Mouse (Mus musculus) fibroblast of lung, adult 2 months (primary cell): ENCODE data around the gene Otx2.

ENCODE experiments used
- DNase-seq: peaks from one replicate; pipeline ENCODE4 v3.0.0-alpha.2; 2011; ENCODE audit warnings: low read depth

Gene Otx2

DNA sequence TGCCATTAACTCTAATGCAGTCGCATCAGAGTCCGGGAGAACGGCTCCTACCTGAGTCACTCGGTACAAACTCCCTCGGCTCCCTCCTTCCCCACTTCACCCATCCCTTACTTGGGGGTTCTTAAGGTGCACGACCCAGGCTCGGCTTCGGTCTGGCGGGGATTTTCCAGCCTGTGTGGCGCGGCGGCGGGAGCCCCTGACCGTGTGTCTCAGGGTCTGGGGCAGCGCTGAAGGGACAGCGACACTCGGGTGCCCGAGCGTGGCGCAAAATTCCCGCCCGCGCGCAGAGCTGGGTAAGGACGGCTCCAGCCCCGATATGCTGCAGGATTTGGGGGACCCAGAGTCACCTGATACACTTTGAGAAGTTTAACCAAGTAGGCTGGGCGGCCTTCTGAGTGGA lies at the start of gene Otx2:
Gene Otx2, minus strand, starts transcription at position 279 of the 400 bp plus-strand sequence.
- no peak for DNase-seq

DNA sequence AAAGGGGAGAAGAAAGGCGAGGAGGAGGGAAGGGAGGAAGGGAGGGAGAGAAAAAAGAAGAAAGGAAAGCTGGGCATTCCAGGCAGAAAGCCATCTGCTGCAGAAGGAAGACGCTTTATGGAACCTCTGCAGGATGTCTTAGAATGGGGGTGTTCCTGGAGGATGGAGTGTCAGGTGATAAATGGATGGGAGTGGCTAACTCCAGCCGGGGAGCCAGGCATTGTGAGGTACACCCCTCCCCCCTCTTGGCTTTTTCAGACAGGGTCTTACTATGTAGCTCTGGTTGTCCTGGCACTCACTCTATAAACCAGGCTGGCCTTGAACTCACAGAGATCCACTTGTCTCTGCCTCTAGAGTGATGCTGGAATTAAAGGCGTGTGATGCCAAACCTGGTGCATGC lies 49.1 kb upstream of the Otx2 start:
- no peak for DNase-seq

DNA sequence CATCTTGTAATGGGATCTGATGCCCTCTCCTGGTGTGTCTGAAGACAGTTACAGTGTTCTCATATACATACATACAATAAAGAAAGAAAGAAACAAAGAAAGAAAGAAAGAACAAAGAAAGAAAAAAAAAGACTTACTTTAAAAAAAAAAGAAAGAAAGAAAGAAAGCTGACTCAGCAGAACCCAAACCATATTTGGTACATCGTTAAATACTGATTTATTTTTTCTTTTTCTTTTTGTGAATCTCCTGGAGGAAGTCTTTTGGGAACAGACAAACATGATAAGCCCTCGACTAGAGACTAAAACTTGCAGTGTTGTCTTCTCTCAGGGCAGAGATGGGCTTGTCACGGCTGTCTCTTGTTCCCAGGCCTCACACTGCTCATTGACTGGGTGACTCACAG lies 45.7 kb upstream of the Otx2 start:
- no peak for DNase-seq

DNA sequence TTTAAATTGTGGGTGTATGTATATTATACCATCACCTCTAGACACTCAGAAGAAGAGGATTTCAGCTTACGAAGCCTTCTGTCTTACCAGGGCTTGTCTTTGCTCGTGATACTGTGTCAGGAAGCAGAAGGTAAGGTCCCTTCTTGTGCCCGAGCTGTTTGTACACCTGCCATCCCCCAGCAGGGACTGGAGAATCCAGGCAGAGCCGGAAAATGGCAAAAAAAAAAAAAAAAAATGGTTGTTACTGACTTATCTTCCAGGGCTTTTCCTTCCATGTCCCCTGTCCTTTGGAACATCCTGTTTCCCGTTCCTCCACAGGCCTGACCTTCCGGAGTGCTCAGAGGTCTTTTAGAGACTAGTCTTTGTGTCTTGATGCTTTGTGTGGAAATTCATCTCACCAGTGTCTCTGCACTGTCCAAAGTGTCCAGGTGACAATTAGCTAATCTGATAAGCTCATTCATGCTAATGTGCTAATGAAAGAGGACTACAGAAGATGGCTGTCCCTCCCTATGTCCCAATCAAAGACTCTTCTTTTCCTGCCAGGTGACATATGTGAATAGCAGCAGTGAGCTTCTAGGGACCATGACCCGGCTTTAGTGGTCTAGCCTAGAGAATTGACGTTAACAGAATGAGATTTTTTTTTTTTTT lies 44.1 kb upstream of the Otx2 start:
- DNase-seq, result no peak

DNA sequence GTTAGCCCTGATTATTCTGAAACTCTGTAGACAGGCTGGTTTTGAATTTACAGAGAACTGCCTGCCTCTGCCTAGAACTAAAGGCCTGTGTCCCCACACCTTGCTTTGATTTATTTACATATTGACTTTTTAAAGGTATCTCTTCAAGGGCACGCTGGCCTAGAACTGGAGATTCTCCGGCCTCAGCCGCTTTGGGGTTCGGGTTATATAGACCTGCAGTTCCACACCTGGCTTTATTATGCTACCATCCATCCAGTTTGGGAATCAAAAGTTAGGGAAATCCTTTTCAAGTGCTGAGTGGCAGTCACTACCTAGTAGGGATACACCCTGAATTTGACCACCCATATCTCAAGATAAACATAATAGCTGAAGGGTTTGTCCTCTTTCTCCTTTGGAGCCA lies 42.8 kb upstream of the Otx2 start:
- DNase-seq, result no peak

DNA sequence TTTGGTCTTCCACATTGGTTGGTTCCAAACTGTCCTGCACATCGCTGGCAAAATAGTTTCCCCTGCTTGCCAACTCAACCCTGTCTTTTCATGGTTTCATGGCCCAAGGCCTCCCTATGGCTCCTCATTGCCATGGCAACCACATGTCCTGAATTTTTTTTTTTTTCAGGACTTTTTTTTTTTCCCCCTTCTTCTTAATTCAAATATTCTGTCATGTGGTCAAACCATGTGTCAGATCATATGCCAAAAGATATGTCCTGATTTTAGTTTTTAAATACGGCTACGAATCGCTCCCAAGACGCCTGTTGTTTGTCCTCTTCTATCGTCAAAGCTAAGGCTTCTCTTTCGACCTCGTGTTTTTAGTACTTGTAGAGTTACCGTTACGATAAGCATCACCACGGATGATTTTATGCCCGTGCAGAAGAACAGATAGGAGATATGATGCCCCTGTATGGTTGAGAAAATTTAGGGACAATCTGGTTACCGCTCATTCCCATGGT lies 37.3 kb upstream of the Otx2 start:
- no peak for DNase-seq

DNA sequence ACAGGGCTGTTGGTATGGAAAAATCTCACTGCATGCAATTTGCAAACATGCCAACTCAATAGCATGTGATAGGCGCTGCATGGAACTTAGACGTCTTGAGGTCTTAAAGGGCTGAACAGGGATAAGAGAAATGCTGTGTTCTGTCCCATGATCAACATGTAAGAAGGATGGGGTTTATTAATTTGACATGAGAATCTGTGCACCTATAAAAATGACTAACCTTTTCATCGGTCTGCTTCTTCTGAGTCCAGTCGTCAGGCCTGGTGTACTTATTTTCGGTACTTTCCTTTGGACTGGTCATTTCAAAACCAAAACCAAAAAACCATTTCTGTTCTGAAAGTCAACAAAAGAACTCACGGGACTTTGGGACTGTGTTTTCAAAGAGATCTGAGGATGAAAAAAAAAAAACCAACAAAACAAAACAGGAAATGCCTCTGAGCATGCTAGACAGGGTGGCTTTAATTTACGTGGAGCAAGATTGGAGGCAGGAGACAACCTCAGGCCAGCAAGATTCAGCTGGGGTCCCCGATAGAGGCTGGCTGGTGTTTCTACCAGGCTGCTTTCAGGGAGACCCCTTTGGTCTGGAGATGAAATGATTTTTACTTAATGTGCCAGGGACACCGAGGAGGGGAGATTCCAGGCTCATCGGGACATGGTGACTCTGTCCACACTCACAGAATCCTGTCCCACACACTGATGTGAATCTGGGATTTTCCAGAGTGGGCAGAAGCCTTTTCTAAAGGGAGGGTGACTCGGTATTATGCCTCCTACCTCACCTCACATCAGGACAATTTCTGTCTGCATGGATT lies 36.6 kb upstream of the Otx2 start:
- no peak for DNase-seq

DNA sequence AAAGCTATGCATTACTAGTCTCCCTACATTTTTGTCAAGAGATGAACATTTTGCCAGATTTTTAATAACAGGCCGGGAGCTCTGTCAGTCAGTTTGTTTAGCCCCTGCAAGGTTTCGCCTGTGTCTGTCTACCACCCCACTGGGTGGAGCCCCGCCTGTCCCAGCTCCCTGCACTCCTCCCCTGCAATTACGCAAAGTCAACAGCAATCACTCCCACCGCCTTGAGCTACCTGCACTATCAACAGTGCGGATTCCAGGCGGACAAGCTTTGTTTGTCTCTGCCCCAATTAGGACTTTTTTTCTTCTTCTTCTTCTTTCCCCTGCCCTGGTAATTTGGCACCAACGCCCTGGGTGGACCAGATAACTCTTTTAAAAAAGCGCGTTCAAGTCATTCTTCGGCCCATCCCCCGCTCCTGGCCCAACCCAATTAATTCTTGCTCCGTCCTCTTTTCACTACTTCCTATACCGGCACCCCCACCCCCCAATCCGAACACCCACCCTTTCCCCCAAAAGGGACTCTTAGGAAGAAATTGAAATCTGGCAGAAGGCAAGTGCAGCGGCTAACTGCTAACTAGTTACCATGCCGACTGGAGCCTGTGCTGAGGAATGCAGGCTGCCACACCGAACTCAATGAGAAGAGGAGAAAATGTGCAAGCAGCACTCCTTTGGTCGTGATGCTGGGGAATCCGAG lies 35.9 kb upstream of the Otx2 start:
- no peak for DNase-seq

DNA sequence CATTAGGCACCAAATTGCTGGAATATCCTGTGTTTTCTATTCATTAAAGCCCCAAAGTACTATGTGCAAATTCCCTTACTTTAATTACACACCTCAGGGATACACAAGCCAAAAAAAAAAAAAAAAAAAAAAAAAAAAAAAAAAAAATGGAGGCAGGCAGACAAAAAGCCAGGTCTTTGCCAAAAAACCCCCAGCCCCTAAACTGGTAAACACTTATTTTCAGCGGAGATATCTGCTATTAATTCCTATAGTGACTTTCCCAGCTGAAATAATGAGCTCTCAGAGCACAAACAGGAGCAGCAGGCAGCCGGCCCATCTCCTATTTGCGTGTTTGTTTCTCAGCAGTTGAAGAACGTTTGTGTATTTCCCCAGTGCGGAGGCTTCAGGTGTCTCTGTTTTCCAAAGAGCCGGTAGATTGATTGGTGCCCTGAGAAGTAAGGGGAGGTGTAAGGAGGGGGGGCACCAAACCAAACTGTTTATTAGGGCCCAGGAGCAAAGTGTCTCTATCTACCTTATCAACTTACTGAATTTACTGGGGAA lies 34.3 kb upstream of the Otx2 start:
- no peak for DNase-seq

DNA sequence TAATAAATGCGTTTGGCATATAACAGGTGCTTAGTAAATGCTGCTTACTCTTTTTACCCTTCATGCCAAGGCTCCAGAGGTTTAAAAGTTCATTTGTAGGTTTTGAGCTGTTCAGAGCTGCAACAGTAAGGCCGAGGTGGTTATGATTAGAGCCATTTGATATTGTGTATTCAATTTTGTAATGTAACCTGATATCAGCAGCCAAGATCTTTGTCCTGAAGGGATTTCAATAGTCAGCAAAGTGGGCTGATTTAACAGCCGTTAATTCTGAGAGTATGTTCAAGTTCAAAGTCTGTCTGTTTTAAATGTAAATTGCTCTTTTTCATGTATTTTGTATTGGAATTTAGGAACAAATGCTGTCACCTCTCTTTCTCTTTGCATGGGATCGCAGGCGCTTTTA lies 33.8 kb upstream of the Otx2 start:
- no peak for DNase-seq

DNA sequence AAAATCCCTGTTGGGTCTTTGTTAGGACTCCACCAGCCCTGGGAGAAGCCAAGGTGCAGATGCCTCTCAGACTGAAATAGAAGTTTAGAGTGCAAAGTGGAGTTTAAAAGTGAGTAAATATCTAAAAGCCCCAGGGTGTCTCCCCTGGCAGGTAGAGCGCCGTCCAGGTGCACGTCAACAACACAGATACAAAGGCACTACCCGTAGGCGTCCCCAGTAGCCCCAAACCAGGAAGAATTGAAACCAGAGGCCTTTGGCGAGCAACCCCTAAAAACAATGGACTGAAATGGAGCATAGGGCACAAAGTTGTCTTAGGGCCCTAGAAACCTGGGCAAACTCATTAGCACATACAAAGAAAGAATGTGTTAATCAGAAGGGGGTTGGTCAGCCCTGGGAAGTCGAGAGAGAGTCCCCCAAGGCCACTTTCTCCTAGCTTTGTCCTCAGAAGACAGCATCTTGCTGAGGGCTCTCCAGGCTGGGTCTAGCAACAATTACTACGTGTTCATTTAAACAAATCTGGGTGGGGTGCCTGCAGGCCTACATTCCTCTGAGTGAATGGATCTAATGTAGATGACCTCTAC lies 27.3 kb upstream of the Otx2 start:
- DNase-seq, result no peak

DNA sequence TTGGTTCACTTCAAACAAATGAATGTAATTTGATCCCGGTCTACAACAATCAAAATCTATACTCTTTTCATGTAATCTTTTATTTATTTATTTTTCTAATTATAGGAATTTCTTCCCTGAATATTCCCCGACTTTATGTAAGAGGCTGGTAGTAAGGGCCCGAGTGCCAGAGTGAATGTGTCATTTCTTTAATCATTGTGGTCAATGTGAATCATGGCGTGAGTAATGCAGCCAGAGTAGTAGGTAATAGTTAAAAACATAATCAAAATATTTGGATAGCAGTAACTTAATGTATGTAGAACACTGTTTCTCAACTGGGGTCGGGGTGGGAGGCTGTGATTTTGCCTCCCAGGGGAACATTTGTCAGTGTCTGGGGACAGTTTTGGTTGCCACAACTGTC lies 6.0 kb upstream of the Otx2 start:
- no peak for DNase-seq

DNA sequence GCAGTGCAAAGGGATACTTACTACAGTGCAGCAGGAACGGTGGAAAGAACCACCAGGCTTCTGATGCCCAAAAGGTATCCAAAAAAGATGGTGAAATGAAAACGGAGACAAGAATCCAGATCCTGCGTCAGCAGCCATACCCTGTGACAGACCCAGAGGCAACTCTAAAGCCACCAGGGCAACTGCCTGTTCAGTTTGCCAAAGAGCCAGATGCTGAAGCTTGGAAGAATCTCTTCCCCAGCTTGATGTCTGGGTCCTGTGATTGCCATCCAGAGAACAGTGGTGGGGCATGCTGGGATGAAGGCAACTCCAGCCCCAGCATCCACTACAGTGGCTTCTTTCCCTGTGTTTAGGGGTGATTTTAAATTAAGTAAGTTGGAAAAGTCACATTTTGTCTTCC lies 5.1 kb upstream of the Otx2 start:
- no peak for DNase-seq

DNA sequence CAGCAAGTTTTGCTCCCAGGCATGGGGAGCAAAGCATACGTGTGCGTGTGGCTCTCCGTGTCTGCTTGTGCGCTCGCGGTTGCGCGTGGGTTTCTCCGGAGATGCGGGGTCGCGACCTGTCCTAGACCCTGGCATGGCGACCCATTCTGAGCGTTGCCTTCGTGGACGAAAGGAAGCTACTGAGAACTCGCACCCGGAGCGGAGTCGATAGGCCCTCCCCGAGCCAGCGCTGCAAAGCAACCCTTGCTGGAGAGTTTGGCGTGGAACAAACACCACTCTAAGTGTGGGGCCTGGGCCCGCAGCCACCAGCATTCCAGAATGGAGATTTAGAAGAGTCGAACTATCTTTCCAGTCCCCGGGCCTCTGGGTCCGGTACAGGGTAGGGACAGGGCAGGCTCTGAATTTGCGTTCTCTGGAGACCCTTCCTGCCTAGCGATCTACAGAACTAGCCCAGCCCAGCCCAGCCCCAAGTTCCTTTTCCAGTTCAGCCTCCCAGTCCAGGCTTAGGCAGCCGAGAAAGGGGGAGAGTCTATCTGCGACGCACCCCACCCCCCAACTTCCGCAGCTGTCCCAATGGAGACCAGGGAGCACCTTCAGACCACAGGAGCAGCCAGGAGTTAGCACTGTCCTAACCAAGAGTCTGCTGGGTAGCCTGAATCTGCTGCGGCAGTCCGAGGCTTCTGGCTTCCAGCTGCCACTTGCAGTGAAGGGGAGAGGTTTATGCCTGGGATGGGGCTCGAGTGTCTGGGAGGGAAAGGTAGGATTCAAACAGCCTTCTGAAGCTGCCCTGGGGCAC lies 615 bp upstream of the Otx2 start:
- DNase-seq, result no peak

DNA sequence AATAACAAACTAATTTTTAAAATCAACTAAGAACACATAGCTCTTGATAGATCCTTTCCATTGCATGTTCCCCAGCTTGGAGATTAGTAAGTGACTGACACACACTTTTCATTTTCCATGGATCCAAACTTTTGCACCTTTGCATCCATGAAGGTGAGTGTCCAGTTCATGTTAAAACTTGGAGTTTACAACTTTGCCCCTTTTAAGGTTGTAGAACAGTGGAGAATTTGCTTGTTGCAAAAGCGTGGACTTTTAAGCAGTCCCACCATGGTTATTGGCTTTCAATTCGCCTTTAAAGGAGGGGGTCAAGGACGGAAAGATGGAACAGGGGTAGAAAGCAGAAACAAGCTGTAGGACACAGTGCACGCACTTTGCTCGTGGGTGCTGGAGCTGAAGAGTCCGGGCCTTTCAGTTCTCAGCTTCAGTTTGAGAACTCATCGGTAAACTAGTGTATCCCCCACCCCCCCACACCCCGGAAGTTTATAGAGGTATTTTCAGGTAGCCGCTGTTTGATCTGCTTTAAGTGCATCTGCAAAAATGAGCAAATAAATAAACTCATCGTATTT lies 925 bp downstream of the Otx2 start:
- DNase-seq, result no peak

DNA sequence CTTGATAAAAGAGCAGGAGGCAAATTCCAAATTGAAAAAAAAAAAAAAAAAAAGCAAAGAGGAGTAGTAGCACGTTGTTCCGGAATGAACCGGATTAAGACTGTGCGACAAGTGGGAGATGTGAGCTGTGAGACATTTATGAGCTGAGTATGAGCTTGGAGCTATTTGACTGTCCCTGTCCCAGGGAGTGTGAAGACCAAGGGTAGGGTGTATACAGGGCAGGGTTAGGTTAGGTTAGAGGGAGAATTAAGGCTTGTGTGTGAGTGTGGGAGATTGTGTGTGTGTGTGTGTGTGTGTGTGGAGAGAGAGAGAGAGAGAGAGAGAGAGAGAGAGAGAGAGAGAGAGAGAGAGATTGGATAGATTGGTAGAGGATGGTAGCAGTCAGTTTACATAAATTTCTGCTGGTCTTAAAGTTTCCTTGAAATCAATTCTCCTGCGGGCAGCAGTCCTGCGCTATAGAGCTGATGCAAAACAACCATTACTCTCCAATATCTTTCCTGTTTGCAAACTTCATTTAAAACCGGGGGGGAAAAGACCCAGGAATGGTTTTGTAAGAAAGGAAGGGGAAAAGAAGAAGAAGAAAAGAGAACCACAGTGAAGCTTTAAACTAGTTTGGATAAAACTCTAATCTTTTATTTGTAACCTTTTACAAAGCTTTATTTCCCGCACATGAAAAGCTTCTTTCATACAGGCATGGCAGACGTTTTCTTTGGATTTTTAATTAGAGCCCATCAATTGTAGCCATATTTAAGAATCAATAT lies 2.0 kb downstream of the Otx2 start:
- no peak for DNase-seq

DNA sequence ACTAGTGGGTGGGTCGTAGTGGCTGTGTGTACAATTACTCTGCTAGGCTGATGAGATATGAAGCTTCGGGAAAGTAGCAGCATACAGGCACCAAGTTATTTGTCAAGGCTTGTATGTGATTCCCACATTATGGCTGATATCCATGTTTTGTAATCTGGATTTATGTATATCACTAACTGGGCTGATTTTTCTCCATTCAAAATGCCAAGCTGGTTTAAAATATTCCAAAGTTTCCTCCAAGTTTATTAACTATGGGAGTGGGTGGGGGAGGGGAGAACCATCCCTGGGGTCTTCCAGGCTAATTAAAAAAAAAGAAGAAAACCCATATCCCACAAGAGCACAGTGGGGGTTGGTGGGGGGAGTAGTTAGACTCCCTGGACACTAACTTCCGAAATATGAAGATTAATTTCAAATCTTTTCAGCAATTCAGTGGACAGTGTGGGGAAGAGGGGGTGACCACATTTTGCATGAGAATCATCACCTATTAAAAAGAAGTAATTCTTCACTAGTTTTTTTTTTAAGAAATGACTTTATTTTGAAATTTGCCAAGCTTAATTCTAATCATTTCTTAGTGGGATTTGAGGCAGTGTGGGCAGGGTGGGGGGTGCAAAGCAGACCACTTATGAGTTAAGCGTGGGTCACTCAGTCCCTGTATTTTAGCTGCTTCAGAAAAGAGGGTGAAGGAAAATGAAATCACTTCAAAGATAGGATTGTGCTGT lies 2.7 kb downstream of the Otx2 start:
- no peak for DNase-seq

DNA sequence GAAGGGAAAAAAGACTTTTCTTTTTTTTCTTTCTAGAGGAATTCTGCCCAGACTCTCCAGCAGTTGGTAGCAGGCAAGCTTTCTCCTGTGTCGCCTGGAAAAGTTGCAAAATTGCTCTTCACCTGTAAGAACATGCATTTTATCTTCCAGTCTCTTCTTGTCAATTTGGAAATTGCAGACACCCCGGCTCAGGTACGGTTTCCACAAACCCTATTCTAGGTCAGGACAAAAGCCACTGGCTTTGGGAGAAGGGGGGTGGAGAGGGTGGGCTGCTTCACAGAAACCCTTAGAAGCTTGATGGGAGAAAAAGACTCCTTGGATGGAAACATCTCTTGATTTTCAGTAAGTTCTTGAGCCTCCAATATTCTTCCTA lies 3.4 kb downstream of the Otx2 start:
- no peak for DNase-seq

DNA sequence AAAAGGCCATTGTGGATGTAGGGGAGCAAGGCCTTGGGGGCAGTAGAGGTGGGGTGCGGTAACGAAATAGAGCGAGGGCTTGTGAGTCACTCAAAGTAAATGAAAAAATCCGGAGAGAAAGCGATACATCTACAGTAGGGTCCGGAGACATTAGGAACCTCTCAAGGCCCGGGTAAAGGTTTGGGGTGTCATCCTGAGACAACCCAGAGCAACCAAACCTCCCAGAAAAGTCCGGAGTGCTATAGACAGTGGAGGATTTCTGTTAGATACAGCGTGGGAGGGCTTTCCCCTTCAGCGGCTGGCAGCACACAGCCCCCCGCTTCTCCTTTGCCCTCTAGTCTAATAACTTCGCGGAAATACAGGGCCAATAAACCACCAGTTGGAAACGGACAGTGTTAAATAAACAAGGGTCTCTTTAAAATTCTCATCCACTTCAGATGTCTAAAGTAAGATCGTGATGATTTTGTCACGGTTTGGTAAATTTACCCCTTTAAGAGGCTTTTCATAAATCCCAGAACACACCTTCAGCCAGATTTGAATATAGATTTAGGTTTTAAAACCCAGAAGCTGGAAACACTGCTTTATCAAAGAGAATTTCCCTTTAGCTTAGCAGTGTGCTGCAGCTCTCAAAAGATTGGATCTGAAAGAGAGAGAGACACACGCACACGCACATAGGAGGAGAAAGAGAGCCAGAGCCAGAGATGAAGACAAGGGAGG lies 3.9 kb downstream of the Otx2 start:
- DNase-seq, result no peak
